ENCODE assay signal across 7 mouse cellular contexts in the genomic region with DNA sequence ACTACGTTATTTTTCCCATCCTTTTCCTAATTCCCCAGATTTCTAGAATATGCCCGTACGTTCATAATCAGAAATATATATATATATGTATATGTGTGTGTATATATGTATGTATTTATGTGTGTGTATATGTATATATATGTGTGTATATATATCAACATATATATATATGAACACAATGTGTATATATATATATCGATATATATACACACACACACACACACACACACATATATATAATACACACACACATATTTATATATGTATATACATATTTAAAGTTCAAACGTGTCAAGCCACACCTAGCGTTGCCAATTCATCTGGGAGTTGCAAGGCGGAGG. TPM values are rescaled to one million over a fixed set of nuclear protein-coding genes. Genes with fewer than 3 reads are reported as not detected.
DNase-seq lines count a peak whose midpoint lies in the region; ATAC-seq and TF ChIP-seq lines count a peak whose summit lies in the region.

No protein-coding gene starts in this region.

- 24% methylated on average over 7 of the region's 7 CpGs for WGBS in lung, embryonic 15.5 days
- 49% methylated on average over 7 of the region's 7 CpGs for WGBS in forebrain, embryonic 10.5 days
- 42% methylated on average over 7 of the region's 7 CpGs for WGBS in limb, embryonic 12.5 days
- WGBS in small intestine, adult 2 months: 7% methylated on average over 7 of the region's 7 CpGs

- H3K9ac ChIP-seq in lung, embryonic 15.5 days: peak overlapping the region; percentile 31
- H3K9ac ChIP-seq in limb, embryonic 12.5 days (replicated peaks): peak overlapping the region; percentile 67

- H3K4me3 ChIP-seq in lung, embryonic 15.5 days: peak overlapping the region; percentile 54
- H3K4me3 ChIP-seq in forebrain, embryonic 10.5 days: peak overlapping the region; percentile 57
- peak overlapping the region; percentile 52 for H3K4me3 ChIP-seq in limb, embryonic 12.5 days (replicated peaks)
- peak overlapping the region; percentile 64 for H3K4me3 ChIP-seq in small intestine, adult 2 months (ENCODE audit: low read depth, low read length)

- TF ChIP-seq CTCF in small intestine, adult 2 months (IDR thresholded peaks at IDR 0.05; ENCODE audit: extremely low read depth, insufficient read length, insufficient replicate concordance, low read depth, low read length): no peak

- no peaks in the 10 kb centered on the region for H3K9me3 ChIP-seq in lung, embryonic 15.5 days
- H3K9me3 ChIP-seq in forebrain, embryonic 10.5 days: no peaks in the 10 kb centered on the region
- no peaks in the 10 kb centered on the region for H3K9me3 ChIP-seq in limb, embryonic 12.5 days

- no peaks in the 10 kb centered on the region for H3K4me1 ChIP-seq in lung, embryonic 15.5 days
- peaks cover 9% of the 10 kb centered on the region; the same call in 1 of the 2 replicates for H3K4me1 ChIP-seq in forebrain, embryonic 10.5 days
- no peaks in the 10 kb centered on the region for H3K4me1 ChIP-seq in limb, embryonic 12.5 days (replicated peaks)
- peaks cover 2% of the 10 kb centered on the region; the same call in 1 of the 2 replicates for H3K4me1 ChIP-seq in small intestine, adult 2 months (ENCODE audit: control insufficient read depth, insufficient read depth, insufficient read length, low read length)

- peak overlapping the region; percentile 86 for H3K27ac ChIP-seq in lung, embryonic 15.5 days
- H3K27ac ChIP-seq in forebrain, embryonic 10.5 days: peak overlapping the region; percentile 88
- H3K27ac ChIP-seq in limb, embryonic 12.5 days: peak overlapping the region; percentile 80
- peak overlapping the region; percentile 78 for H3K27ac ChIP-seq in small intestine, adult 2 months (ENCODE audit: insufficient read depth, low read depth, low read length)

- ATAC-seq in lung, embryonic 15.5 days (ENCODE audit: borderline replicate concordance, extremely low read depth, low FRiP score, low TSS enrichment): no peak
- peak; percentile 52; the same call in 1 of the 2 replicates for ATAC-seq in limb, embryonic 12.5 days (ENCODE audit: insufficient number of reproducible peaks, insufficient read depth, low FRiP score, low TSS enrichment, low read depth)

- no peaks in the 10 kb centered on the region for H3K27me3 ChIP-seq in lung, embryonic 15.5 days
- H3K27me3 ChIP-seq in forebrain, embryonic 10.5 days (ENCODE audit: poor library complexity, severe bottlenecking): no peaks in the 10 kb centered on the region
- H3K27me3 ChIP-seq in limb, embryonic 12.5 days: no peaks in the 10 kb centered on the region
- H3K27me3 ChIP-seq in small intestine, adult 2 months (ENCODE audit: control insufficient read depth, insufficient read depth, low read length): no peaks in the 10 kb centered on the region

- H3K36me3 ChIP-seq in lung, embryonic 15.5 days: no peaks in the 10 kb centered on the region
- H3K36me3 ChIP-seq in forebrain, embryonic 10.5 days (replicated peaks): no peaks in the 10 kb centered on the region
- H3K36me3 ChIP-seq in limb, embryonic 12.5 days: no peaks in the 10 kb centered on the region
- no peaks in the 10 kb centered on the region for H3K36me3 ChIP-seq in small intestine, adult 2 months (ENCODE audit: control insufficient read depth, insufficient read depth, low read length)

- H3K4me2 ChIP-seq in lung, embryonic 15.5 days: peak overlapping the region; percentile 58
- peak overlapping the region; percentile 62 for H3K4me2 ChIP-seq in limb, embryonic 12.5 days

- DNase-seq in lung, adult 18-20 months: no peak
- no peak for DNase-seq in forebrain, embryonic 10.5 days (ENCODE audit: extremely low spot score, low spot score)
- no peak for DNase-seq in thymus, postnatal 14 days
- no peak for DNase-seq in frontal cortex, postnatal 25 days (ENCODE audit: low spot score in 2 of 2)

- no peak for TF ChIP-seq POLR2A in small intestine, adult 2 months (IDR thresholded peaks at IDR 0.05; ENCODE audit: low read depth, low read length)

RNA-seq across cellular contexts. Expression of gene Rab6a, which starts 16.7 kb away (rescaled TPM):
- polyA plus RNA-seq in lung, embryonic 15.5 days (2015; fragmentation: Nextera tagmentation; extraction: Ambion mirVana): 85.2 and 90.7 TPM in 2 replicates
- polyA plus RNA-seq in forebrain, embryonic 10.5 days (2016; fragmentation: Nextera tagmentation; extraction: Ambion mirVana): 83.8 and 83.9 TPM in 2 replicates
- polyA plus RNA-seq in limb, embryonic 12.5 days (2016; fragmentation: Nextera tagmentation; extraction: Ambion mirVana): 107 and 117 TPM in 2 replicates
- 28.5 and 44.3 TPM in 2 replicates for polyA plus RNA-seq in small intestine, adult 2 months (2012; rRNA removed)

RNA-seq across cellular contexts. Expression of gene Mrpl48, which starts 17.6 kb away (rescaled TPM):
- polyA plus RNA-seq in lung, embryonic 15.5 days (2015; fragmentation: Nextera tagmentation; extraction: Ambion mirVana): 77.0 and 82.1 TPM in 2 replicates
- 55.8 and 56.6 TPM in 2 replicates for polyA plus RNA-seq in forebrain, embryonic 10.5 days (2016; fragmentation: Nextera tagmentation; extraction: Ambion mirVana)
- polyA plus RNA-seq in limb, embryonic 12.5 days (2016; fragmentation: Nextera tagmentation; extraction: Ambion mirVana): 59.5 and 66.2 TPM in 2 replicates
- polyA plus RNA-seq in small intestine, adult 2 months (2012; rRNA removed): 7.8 and 8.0 TPM in 2 replicates

RNA-seq across cellular contexts. Expression of gene Coa4, which starts 53.6 kb away (rescaled TPM):
- polyA plus RNA-seq in lung, embryonic 15.5 days (2015; fragmentation: Nextera tagmentation; extraction: Ambion mirVana): 20.0 and 23.1 TPM in 2 replicates
- 20.4 and 20.6 TPM in 2 replicates for polyA plus RNA-seq in forebrain, embryonic 10.5 days (2016; fragmentation: Nextera tagmentation; extraction: Ambion mirVana)
- 15.7 and 21.3 TPM in 2 replicates for polyA plus RNA-seq in limb, embryonic 12.5 days (2016; fragmentation: Nextera tagmentation; extraction: Ambion mirVana)
- 9.4 and 14.8 TPM in 2 replicates for polyA plus RNA-seq in small intestine, adult 2 months (2012; rRNA removed)
